Mouse (Mus musculus) hindbrain, embryonic 10.5 days (tissue): ENCODE measurements at regions not wholly inside any gene's neighbourhood (a gene's known extent, or its start where the extent isn't known, plus 50 kb on each side); places are given as distances from the start of the nearest gene placed in this dataset.

Experiments used
- DNase-seq: peaks from one replicate; pipeline ENCODE4 v3.0.0-alpha.2; 2017; ENCODE audit warnings: low spot score
- H3K27ac ChIP-seq: fragments of 300-500 bp; sonication (generic); 2 replicates; pipeline ENCODE4 v1.5.1; 2016; ENCODE audit warnings: mild to moderate bottlenecking, moderate library complexity
- H3K27me3 ChIP-seq: fragments of 300-500 bp; sonication (generic); 2 replicates; pipeline ENCODE4 v1.6.1; 2016; ENCODE audit warnings: mild to moderate bottlenecking; ENCODE audit not compliant: poor library complexity, insufficient read depth, severe bottlenecking
- H3K36me3 ChIP-seq: fragments of 300-500 bp; sonication (generic); 2 replicates; pipeline ENCODE4 v1.6.1; 2016; ENCODE audit warnings: mild to moderate bottlenecking, moderate library complexity
- H3K4me1 ChIP-seq: fragments of 300-500 bp; sonication (generic); replicated peaks from 2 replicates; pipeline ENCODE4 v1.6.1; 2016; ENCODE audit warnings: mild to moderate bottlenecking
- H3K4me3 ChIP-seq: fragments of 300-500 bp; sonication (generic); 2 replicates; pipeline ENCODE4 v1.5.1; 2016; ENCODE audit warnings: mild to moderate bottlenecking, moderate library complexity
- H3K9me3 ChIP-seq: fragments of 300-500 bp; sonication (generic); 2 replicates; pipeline ENCODE4 v1.6.1; 2016; ENCODE audit warnings: mild to moderate bottlenecking, moderate library complexity
- WGBS: fragments of 180-500 bp; shearing (Covaris S2); methylation state at CpG from one replicate; pipeline ENCODE4 v1.1.7; 2016; 5-methylcytosine and 5-hydroxymethylcytosine counted together

DNA sequence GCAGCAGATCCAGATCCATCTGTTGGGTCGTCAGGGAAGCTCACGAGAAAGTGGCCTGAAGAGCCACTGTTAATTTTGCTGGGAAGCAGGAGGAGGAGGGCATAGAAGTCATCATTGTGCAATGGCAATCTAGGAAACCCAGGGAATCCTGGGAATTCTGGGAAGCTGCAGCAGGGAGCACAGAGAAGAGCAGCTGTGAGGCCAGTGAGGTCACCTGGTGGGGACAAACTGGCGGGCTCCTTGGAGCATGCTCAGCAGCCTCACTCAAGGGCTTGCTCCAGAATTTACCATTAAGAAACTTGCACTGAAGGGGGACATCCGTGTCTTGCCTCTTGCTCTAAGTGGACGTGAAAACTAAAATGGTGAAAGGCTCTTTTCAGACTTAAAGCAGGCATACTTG lies 105.0 kb upstream of the Tgfbr2 start:
- H3K4me3 ChIP-seq = no peak overlapping the region
- WGBS = 90% methylated on average over 5 of the region's 5 CpGs
- DNase-seq = no peak
- H3K4me1 ChIP-seq = no peaks in the 10 kb centered on the region
- no peaks in the 10 kb centered on the region for H3K9me3 ChIP-seq
- H3K27me3 ChIP-seq = no peaks in the 10 kb centered on the region
- no peak overlapping the region for H3K27ac ChIP-seq
- no peaks in the 10 kb centered on the region for H3K36me3 ChIP-seq

DNA sequence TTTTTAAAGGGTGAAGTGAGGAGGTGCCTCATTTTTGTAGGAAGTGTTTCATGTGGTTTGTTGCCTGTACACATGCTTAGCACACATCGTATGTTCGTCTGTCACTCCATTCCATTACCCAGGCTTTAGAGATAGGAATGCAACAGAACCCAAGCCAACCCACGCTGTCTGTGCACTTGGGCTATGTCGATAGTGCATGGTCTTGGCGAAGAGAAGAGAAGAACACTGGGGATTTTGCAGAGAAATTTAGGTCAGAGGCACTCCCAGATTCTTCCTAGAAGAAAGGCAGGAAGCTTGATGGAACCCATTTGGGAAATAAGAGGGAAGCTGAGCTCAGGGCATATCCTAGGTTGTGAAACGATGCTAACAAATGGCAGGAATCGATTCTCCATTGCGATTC lies 103.7 kb upstream of the Tgfbr2 start:
- H3K4me1 ChIP-seq = no peaks in the 10 kb centered on the region
- no peak overlapping the region for H3K4me3 ChIP-seq
- no peak overlapping the region for H3K27ac ChIP-seq
- no peaks in the 10 kb centered on the region for H3K9me3 ChIP-seq
- WGBS = 92% methylated on average over 8 of the region's 8 CpGs
- H3K27me3 ChIP-seq = no peaks in the 10 kb centered on the region
- H3K36me3 ChIP-seq = no peaks in the 10 kb centered on the region
- DNase-seq = no peak

DNA sequence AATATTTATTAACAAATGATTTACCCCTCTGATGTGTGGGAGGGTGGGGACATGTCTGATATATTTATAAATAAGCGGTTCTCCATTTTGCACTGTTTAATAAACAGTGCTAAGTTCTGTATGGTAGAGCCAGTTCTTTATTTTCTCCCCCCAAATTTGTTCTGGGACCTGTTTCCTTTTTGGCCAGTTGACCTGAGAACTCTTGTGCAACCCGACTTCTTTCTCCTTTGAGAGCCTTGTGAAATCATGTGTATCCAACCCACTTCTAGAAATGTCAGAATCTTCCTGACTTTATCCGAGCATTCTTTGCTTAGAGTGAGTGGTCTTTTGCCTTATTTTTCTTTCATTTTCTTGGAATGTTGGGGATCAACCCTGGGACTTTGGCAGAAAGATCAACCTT lies 102.6 kb upstream of the Tgfbr2 start:
- H3K9me3 ChIP-seq = no peaks in the 10 kb centered on the region

DNA sequence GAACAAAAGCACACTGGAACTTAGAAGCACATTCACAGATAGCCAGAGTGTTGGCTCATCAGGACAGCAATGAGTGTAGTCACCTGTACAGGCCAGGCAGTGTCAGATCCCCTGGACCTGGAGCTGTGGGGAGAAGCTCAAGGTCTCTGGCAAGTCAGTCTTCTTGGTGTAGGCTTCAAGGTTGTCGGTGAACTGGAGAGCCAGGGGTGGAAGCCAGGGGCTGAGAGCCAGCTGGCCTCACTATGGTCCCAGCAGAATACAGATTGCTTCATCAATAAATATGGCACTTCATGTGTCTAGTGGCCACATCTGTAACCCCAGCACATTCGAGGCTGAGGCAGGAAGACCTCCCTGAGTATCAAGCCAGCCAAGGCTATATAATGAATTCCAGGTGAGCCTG lies 101.0 kb upstream of the Tgfbr2 start:
- Histone ChIP-seq H3K4me1 (no peaks in the 10 kb centered on the region), H3K27me3 (no peaks in the 10 kb centered on the region), H3K27ac (no peak overlapping the region), H3K9me3 (no peaks in the 10 kb centered on the region), H3K4me3 (no peak overlapping the region), H3K36me3 (no peaks in the 10 kb centered on the region)
- no peak for DNase-seq
- 84% methylated on average over 2 of the region's 2 CpGs for WGBS

More for the DNA sequence above, 102.6 kb upstream of the Tgfbr2 start:
- H3K27ac ChIP-seq = no peak overlapping the region
- no peaks in the 10 kb centered on the region for H3K4me1 ChIP-seq
- no peaks in the 10 kb centered on the region for H3K36me3 ChIP-seq
- DNase-seq = no peak
- WGBS = 87% methylated on average over 3 of the region's 3 CpGs
- H3K4me3 ChIP-seq = no peak overlapping the region
- no peaks in the 10 kb centered on the region for H3K27me3 ChIP-seq

DNA sequence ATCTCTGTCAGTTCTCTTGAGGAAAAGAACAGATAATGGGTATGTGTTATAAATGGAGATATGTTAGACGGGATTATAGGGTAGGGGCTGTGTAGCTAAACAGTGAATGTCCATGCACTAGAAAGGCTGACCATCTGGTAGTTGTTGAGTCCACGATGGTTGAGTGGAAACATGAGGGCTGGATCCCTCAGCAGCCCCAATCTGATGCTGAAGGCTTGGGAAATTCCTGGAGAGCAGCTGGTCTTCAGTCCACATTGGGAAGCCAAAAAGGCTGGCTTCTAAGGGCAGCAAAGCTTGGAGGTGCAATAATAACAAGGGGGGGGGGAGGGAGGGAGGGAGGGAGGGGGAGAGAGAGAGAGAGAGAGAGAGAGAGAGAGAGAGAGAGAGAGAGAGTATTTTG lies 97.3 kb upstream of the Tgfbr2 start:
- no peak overlapping the region for H3K4me3 ChIP-seq
- H3K4me1 ChIP-seq = no peaks in the 10 kb centered on the region
- H3K36me3 ChIP-seq = no peaks in the 10 kb centered on the region
- 78% methylated on average over 2 of the region's 2 CpGs for WGBS
- DNase-seq = no peak
- no peaks in the 10 kb centered on the region for H3K9me3 ChIP-seq
- H3K27ac ChIP-seq = no peak overlapping the region
- H3K27me3 ChIP-seq = no peaks in the 10 kb centered on the region

DNA sequence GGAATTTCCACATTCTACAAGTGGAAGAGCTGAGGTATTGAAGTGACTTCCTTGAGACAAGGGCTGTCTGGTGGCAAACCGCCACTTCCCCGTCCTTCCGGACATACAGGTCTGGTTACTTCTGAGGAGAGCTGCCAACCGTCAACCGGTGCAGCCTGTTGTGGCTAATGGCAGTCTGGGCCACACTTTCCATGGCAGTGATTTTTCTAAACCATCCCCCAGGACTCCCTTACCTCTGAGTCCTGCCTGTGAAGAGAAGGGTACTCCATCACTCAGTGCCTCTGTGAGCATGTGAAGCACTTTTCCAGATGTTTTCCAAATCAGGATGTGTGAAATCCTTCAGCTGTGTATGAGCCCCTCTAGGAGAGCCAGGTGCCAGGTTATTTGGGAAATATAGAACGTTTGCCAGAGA lies 95.3 kb upstream of the Tgfbr2 start:
- 82% methylated on average over 6 of the region's 6 CpGs for WGBS
- Histone ChIP-seq H3K27ac (no peak overlapping the region), H3K27me3 (no peaks in the 10 kb centered on the region), H3K9me3 (no peaks in the 10 kb centered on the region), H3K4me1 (no peaks in the 10 kb centered on the region), H3K4me3 (no peak overlapping the region), H3K36me3 (no peaks in the 10 kb centered on the region)
- no peak for DNase-seq

DNA sequence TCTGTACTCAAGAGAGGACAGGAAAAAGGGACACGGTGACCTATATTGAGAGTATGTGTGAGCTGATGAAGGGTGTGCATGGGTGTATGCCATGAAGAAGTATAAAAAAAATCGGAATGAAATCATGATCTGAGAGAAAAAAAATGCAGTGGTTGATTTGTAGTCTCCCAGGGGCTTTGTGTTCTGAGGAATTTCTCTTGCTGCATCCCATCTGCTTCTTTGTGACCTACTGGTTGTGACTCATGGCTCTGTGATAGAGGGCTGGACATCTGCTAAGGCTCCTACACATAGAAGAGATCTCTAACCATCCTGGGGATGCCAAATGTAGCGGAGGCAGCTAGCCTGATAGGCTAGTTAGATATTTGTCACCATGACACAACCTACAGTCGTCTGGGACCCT lies 92.3 kb upstream of the Tgfbr2 start:
- DNase-seq = no peak
- Histone ChIP-seq H3K9me3 (no peaks in the 10 kb centered on the region), H3K27ac (no peak overlapping the region), H3K27me3 (no peaks in the 10 kb centered on the region), H3K4me1 (no peaks in the 10 kb centered on the region), H3K36me3 (no peaks in the 10 kb centered on the region), H3K4me3 (no peak overlapping the region)
- WGBS = 86% methylated on average over 4 of the region's 4 CpGs

DNA sequence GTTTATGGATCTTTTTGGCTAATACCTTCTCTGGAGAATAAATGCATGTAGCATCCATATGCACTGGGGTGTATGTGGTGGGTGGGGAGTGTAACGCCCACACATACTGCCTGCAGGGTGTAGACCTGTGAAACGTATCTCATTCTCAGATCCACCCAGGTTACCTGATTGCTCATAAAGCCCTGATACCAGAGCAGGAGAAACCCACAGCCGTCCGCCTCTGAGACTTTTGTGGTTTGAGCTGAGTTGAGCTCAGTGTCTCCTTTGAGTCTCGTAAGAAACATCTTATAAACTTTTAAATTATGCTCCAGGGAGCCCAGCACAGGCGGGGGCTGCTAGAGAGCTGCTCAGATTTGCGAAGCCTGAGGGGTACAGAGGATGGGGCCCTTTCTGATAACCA lies 88.7 kb upstream of the Tgfbr2 start:
- H3K36me3 ChIP-seq = no peaks in the 10 kb centered on the region
- H3K27ac ChIP-seq = no peak overlapping the region
- DNase-seq = no peak

DNA sequence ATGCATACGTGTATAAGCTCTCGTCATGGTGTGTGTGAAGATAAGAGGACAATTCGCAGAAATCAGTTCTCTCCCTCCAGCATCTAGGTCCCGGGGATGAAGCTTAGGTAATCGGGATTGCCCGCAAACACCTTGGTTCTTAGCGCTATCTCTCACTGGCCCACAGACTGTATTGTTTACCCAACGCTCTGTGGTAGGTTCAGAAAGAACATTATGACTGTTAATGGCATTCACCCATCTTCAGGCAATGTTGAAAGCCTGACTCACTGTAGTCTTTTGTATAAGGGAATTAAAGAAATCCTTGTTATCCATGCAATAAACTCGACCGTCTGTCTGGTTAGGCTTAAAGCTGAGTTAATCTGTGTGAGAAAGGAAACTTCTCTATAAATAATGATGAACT lies 84.4 kb upstream of the Tgfbr2 start:
- Histone ChIP-seq H3K36me3 (no peaks in the 10 kb centered on the region), H3K27ac (no peak overlapping the region), H3K9me3 (0 out of 2 replicates have a peak, but pooled peaks cover 3% of the 10 kb centered on the region), H3K27me3 (no peaks in the 10 kb centered on the region), H3K4me1 (no peaks in the 10 kb centered on the region), H3K4me3 (no peak overlapping the region)
- WGBS = 85% methylated on average over 10 of the region's 10 CpGs
- no peak for DNase-seq

More for the DNA sequence above, 88.7 kb upstream of the Tgfbr2 start:
- H3K9me3 ChIP-seq = no peaks in the 10 kb centered on the region
- H3K4me1 ChIP-seq = no peaks in the 10 kb centered on the region
- WGBS = 82% methylated on average over 7 of the region's 7 CpGs
- H3K4me3 ChIP-seq = no peak overlapping the region
- no peaks in the 10 kb centered on the region for H3K27me3 ChIP-seq

DNA sequence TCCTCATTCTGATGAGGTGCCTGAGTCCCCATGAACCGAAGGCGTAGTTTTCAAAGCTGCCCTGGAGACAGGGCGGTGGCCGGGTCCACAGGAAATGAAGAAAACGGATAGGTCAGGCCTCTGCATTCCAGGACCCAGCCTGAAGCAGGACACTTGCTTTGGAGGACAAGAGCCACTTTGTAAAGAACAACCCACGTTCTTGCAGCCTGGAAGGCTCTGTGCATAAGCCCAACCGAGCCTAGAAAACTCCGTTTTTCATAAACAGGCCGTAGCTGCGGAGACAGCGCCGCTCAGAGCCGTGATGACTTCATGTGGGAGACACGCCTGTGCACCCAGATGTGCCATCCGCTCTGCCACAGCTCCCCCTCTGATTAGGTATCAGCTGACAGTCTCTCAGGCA lies 78.4 kb upstream of the Tgfbr2 start:
- 0 out of 2 replicates have a peak, but pooled peaks cover 3% of the 10 kb centered on the region for H3K9me3 ChIP-seq
- H3K4me1 ChIP-seq = 0 out of 2 replicates have a peak, but pooled peaks cover 5% of the 10 kb centered on the region
- WGBS = 73% methylated on average over 15 of the region's 15 CpGs
- H3K27me3 ChIP-seq = no peaks in the 10 kb centered on the region
- no peak overlapping the region for H3K4me3 ChIP-seq
- H3K36me3 ChIP-seq = no peaks in the 10 kb centered on the region
- peak; percentile 7 for DNase-seq
- peak overlapping the region; percentile 40; the same call in 1 of the 2 replicates for H3K27ac ChIP-seq

DNA sequence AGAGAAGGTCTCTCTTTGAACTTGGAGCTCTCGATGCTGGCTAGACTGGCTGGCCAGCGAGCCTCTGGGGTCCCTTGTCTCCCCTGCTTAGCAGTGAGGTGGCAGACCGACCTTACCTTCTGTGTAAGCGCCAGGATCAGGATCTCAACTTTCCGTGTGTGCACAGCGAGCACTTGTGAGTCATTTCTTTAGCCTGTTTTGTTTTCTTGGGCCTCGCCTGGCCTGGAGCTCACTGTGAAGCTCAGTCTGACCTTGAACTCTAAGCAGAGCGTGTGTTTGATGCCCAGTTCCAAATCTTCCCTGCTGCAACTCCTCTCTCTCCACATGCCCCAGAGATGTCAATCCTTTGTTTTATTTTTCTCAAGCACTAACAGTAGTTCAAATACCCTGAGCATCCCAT lies 77.6 kb upstream of the Tgfbr2 start:
- H3K27me3 ChIP-seq = no peaks in the 10 kb centered on the region
- 82% methylated on average over 8 of the region's 8 CpGs for WGBS
- H3K4me3 ChIP-seq = no peak overlapping the region
- H3K27ac ChIP-seq = 0 out of 2 replicates have a peak overlapping the region, but pooled peaks have one; percentile 30
- no peaks in the 10 kb centered on the region for H3K36me3 ChIP-seq
- no peak for DNase-seq
- 0 out of 2 replicates have a peak, but pooled peaks cover 5% of the 10 kb centered on the region for H3K4me1 ChIP-seq
- H3K9me3 ChIP-seq = 0 out of 2 replicates have a peak, but pooled peaks cover 3% of the 10 kb centered on the region

DNA sequence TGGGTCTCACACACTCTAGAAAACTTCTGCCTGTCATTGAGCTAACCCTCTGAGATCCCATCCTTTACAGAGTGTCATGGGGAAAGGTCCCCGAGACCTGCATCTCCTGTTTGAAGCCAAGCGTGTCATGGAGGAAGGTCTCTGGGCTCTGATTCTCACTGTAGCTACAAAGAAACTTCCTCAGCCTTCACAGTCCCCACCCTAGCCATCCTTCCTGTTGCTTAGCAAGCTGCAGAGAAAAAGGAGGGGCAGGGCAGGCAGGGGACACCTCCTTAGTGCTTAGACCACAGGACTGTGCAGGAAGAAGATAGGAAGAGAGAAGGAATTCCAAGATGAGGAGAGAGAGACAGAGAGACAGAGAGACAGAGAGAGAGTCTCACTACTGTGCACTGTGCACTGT lies 74.6 kb upstream of the Tgfbr2 start:
- H3K4me1 ChIP-seq = 0 out of 2 replicates have a peak, but pooled peaks cover 5% of the 10 kb centered on the region
- no peaks in the 10 kb centered on the region for H3K27me3 ChIP-seq
- 89% methylated on average over 2 of the region's 2 CpGs for WGBS
- no peak for DNase-seq
- H3K9me3 ChIP-seq = no peaks in the 10 kb centered on the region
- H3K4me3 ChIP-seq = no peak overlapping the region
- H3K27ac ChIP-seq = no peak overlapping the region
- H3K36me3 ChIP-seq = no peaks in the 10 kb centered on the region

DNA sequence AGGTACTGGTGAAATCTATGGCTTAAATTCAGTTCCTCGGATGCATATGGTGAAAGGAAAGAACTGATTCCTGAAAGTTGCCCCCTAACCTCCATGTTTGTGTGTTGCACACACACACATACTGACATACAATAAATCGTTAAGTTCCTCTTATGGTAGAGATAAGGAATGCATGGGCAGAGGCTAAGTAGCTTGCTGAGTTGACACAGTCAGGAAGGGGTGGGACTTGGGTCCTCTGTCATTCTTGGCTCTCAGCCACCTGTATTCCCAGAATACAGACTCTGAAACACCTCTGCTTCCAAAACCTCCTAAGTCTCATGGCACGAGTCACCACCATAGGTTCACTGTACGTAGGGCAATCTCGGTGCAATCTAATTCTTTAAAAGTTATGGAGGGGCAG lies 70.0 kb upstream of the Tgfbr2 start:
- Histone ChIP-seq H3K27me3 (no peaks in the 10 kb centered on the region), H3K27ac (no peak overlapping the region), H3K36me3 (no peaks in the 10 kb centered on the region), H3K4me1 (no peaks in the 10 kb centered on the region), H3K9me3 (no peaks in the 10 kb centered on the region), H3K4me3 (no peak overlapping the region)
- DNase-seq = no peak
- WGBS = 89% methylated on average over 5 of the region's 5 CpGs

DNA sequence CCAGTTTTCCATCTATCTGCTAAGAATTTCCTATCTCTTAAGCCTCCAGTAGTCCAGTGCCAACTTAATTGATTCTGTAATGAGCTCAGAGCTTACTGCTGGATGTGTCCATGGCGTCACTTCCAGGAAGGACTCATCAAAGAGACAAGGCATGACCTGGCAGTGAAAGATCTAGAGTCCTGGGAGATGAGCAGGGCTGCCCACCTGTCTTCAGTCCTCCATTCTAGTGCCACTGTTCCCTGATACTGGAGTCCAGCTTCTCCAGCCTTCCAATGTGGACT lies 69.4 kb upstream of the Tgfbr2 start:
- 91% methylated on average over 1 of the region's 1 CpGs for WGBS
- Histone ChIP-seq H3K27ac (no peak overlapping the region), H3K4me1 (no peaks in the 10 kb centered on the region), H3K4me3 (no peak overlapping the region), H3K9me3 (no peaks in the 10 kb centered on the region), H3K36me3 (no peaks in the 10 kb centered on the region), H3K27me3 (no peaks in the 10 kb centered on the region)
- DNase-seq = no peak
